Comparison of ENCODE assay signal across 8 mouse cellular contexts in the genomic region with DNA sequence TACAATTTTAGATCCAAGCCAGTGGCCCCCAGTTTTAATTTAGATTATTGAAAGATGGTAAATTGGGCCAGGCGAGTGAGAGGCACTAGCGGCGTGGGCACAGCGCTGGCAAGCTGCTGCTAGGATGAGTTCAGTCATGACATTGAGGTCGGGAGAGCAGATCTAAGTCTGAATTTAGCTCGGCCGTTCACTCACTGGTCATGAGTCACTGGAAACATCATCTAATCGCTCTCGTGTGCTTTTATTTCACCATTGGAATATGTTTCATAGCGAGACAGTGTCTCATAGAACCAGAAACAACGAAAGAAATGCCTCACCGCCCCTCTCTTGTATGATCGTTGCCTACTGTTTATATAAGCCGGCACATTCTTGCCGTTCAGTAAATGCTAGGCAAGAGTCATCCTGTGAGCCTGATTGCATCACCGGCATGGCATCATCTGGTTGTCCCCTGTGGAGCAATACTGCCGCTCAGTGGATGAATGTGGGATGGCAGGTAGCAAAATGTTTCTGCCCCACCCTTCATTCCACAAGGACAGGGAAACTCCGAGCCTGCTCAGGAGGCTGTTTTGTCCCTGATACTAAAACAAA.
DNase-seq lines count a peak whose midpoint lies in the region; ATAC-seq and TF ChIP-seq lines count a peak whose summit lies in the region.

No protein-coding gene starts in this region.

- TF ChIP-seq CTCF in heart, adult 2 months (IDR thresholded peaks at IDR 0.05): peak; percentile 100
- peak; percentile 100; the same call in 1 of the 2 replicates for TF ChIP-seq CTCF in kidney, adult 2 months (conservative IDR thresholded peaks at IDR 0.05; ENCODE audit: insufficient read depth, insufficient read length, low read depth, low read length)

- WGBS in embryonic facial prominence, embryonic 14.5 days: 6% methylated on average over 18 of the region's 18 CpGs
- WGBS in heart, adult 2 months: 10% methylated on average over 18 of the region's 18 CpGs
- 21% methylated on average over 18 of the region's 18 CpGs for WGBS in kidney, adult 2 months
- WGBS in limb, embryonic 11.5 days: 10% methylated on average over 18 of the region's 18 CpGs
- WGBS in midbrain, embryonic 14.5 days: 11% methylated on average over 18 of the region's 18 CpGs

- H3K79me2 ChIP-seq in heart, adult 2 months (replicated peaks; ENCODE audit: control insufficient read depth, insufficient read depth, low read length): no peaks in the 10 kb centered on the region

- peak; percentile 100 for TF ChIP-seq EP300 in heart, adult 2 months (IDR thresholded peaks at IDR 0.05; ENCODE audit: insufficient read depth, low read depth, low read length)

- H3K27ac ChIP-seq in embryonic facial prominence, embryonic 14.5 days (replicated peaks; ENCODE audit: low read depth, low read length): peak overlapping the region; percentile 36; the same call in 1 of the 2 replicates
- H3K27ac ChIP-seq in heart, adult 2 months: peak overlapping the region; percentile 22; the same call in 1 of the 2 replicates
- no peak overlapping the region for H3K27ac ChIP-seq in kidney, adult 2 months (ENCODE audit: insufficient read depth, low read depth, low read length)
- H3K27ac ChIP-seq in limb, embryonic 11.5 days (replicated peaks; ENCODE audit: low read depth, low read length): no peak overlapping the region
- H3K27ac ChIP-seq in midbrain, embryonic 14.5 days (replicated peaks; ENCODE audit: low read depth, low read length): 0 out of 2 replicates have a peak overlapping the region, but pooled peaks have one; percentile 28

- ATAC-seq in embryonic facial prominence, embryonic 14.5 days (ENCODE audit: low read depth): peak; percentile 85
- ATAC-seq in limb, embryonic 11.5 days (ENCODE audit: insufficient number of reproducible peaks, low FRiP score, low TSS enrichment, low read depth): peak; percentile 75; the same call in 1 of the 2 replicates
- peak; percentile 79 for ATAC-seq in midbrain, embryonic 14.5 days (ENCODE audit: low FRiP score, low TSS enrichment)

- peaks cover 6% of the 10 kb centered on the region; the same call in 1 of the 2 replicates for H3K4me1 ChIP-seq in embryonic facial prominence, embryonic 14.5 days (ENCODE audit: control insufficient read depth, insufficient read depth, low read length)
- peaks cover 2% of the 10 kb centered on the region for H3K4me1 ChIP-seq in heart, adult 2 months (ENCODE audit: control insufficient read depth, insufficient read depth, low read length)
- peaks cover 6% of the 10 kb centered on the region for H3K4me1 ChIP-seq in kidney, adult 2 months (ENCODE audit: control insufficient read depth, insufficient read depth, low read length)
- 0 out of 2 replicates have a peak, but pooled peaks cover 2% of the 10 kb centered on the region for H3K4me1 ChIP-seq in limb, embryonic 11.5 days (ENCODE audit: control insufficient read depth, insufficient read depth, low read length)
- 0 out of 2 replicates have a peak, but pooled peaks cover 9% of the 10 kb centered on the region for H3K4me1 ChIP-seq in midbrain, embryonic 14.5 days (ENCODE audit: control insufficient read depth, insufficient read depth, low read length)

- peak overlapping the region; percentile 51 for H3K4me2 ChIP-seq in embryonic facial prominence, embryonic 14.5 days (ENCODE audit: low read depth, low read length)
- peak overlapping the region; percentile 39 for H3K4me2 ChIP-seq in limb, embryonic 11.5 days (ENCODE audit: low read depth, severe bottlenecking)
- H3K4me2 ChIP-seq in midbrain, embryonic 14.5 days (ENCODE audit: low read length): peak overlapping the region; percentile 48

- peak overlapping the region; percentile 25 for H3K4me3 ChIP-seq in embryonic facial prominence, embryonic 14.5 days (ENCODE audit: low read depth, low read length)
- H3K4me3 ChIP-seq in heart, adult 2 months: no peak overlapping the region
- H3K4me3 ChIP-seq in kidney, adult 2 months (ENCODE audit: insufficient read depth, low read depth, low read length): no peak overlapping the region
- peak overlapping the region; percentile 11; the same call in 1 of the 2 replicates for H3K4me3 ChIP-seq in limb, embryonic 11.5 days (ENCODE audit: low read depth, low read length)
- peak overlapping the region; percentile 16; the same call in 1 of the 2 replicates for H3K4me3 ChIP-seq in midbrain, embryonic 14.5 days (replicated peaks; ENCODE audit: low read depth, low read length)

- H3K36me3 ChIP-seq in embryonic facial prominence, embryonic 14.5 days (ENCODE audit: control insufficient read depth, insufficient read depth, low read length): no peaks in the 10 kb centered on the region
- H3K36me3 ChIP-seq in heart, adult 2 months (ENCODE audit: control insufficient read depth, insufficient read depth, low read length): no peaks in the 10 kb centered on the region
- H3K36me3 ChIP-seq in kidney, adult 2 months (ENCODE audit: control insufficient read depth, insufficient read depth, low read length): no peaks in the 10 kb centered on the region
- no peaks in the 10 kb centered on the region for H3K36me3 ChIP-seq in limb, embryonic 11.5 days (ENCODE audit: control insufficient read depth, insufficient read depth, low read length)
- H3K36me3 ChIP-seq in midbrain, embryonic 14.5 days (ENCODE audit: control insufficient read depth, insufficient read depth, low read length): no peaks in the 10 kb centered on the region

- H3K27me3 ChIP-seq in embryonic facial prominence, embryonic 14.5 days (replicated peaks; ENCODE audit: control insufficient read depth, insufficient read depth, low read length): no peaks in the 10 kb centered on the region
- H3K27me3 ChIP-seq in heart, adult 2 months (ENCODE audit: control insufficient read depth, insufficient read depth, low read length): no peaks in the 10 kb centered on the region
- no peaks in the 10 kb centered on the region for H3K27me3 ChIP-seq in kidney, adult 2 months (replicated peaks; ENCODE audit: control insufficient read depth, insufficient read depth, low read length)
- H3K27me3 ChIP-seq in limb, embryonic 11.5 days (ENCODE audit: control insufficient read depth, insufficient read depth, low read length): no peaks in the 10 kb centered on the region
- no peaks in the 10 kb centered on the region for H3K27me3 ChIP-seq in midbrain, embryonic 14.5 days (ENCODE audit: control insufficient read depth, insufficient read depth, low read length)

- peak overlapping the region; percentile 43; the same call in 1 of the 2 replicates for H3K9ac ChIP-seq in embryonic facial prominence, embryonic 14.5 days (ENCODE audit: low read depth, low read length)
- H3K9ac ChIP-seq in heart, adult 2 months (ENCODE audit: low read depth, low read length): 0 out of 2 replicates have a peak overlapping the region, but pooled peaks have one; percentile 15
- H3K9ac ChIP-seq in limb, embryonic 11.5 days (ENCODE audit: low read length): no peak overlapping the region
- peak overlapping the region; percentile 45; the same call in 1 of the 2 replicates for H3K9ac ChIP-seq in midbrain, embryonic 14.5 days (replicated peaks; ENCODE audit: low read length)

- intact Hi-C loops in heart, adult 2 months (cut with DNase I): loop anchor here (1.0 to 5.0 kb wide), 4 partner anchors 41 to 534 kb away; a partner anchor contains a TSS

- no peaks in the 10 kb centered on the region for H3K9me3 ChIP-seq in embryonic facial prominence, embryonic 14.5 days (ENCODE audit: control insufficient read depth, low read length)
- no peaks in the 10 kb centered on the region for H3K9me3 ChIP-seq in limb, embryonic 11.5 days (ENCODE audit: control insufficient read depth, low read length)
- H3K9me3 ChIP-seq in midbrain, embryonic 14.5 days (ENCODE audit: control insufficient read depth, low read length): no peaks in the 10 kb centered on the region

- peak; percentile 33; the same call in 1 of the 2 replicates for TF ChIP-seq POLR2A in heart, adult 2 months (IDR thresholded peaks at IDR 0.05; ENCODE audit: insufficient read depth, low read depth, low read length)
- no peak for TF ChIP-seq POLR2A in kidney, adult 2 months (IDR thresholded peaks at IDR 0.05; ENCODE audit: low read depth, low read length)

- peak; percentile 84 for DNase-seq in 416B (ENCODE audit: low read depth)
- DNase-seq in adrenal gland, postnatal 4 days (ENCODE audit: low spot score in 2 of 2): peak; percentile 78 to 84
- peak; percentile 94 for DNase-seq in embryonic facial prominence, embryonic 14.5 days (ENCODE audit: low spot score)
- DNase-seq in heart, adult 2 months: peak; percentile 89 to 97
- DNase-seq in kidney, adult 2 months: peak; percentile 93
- DNase-seq in limb, embryonic 11.5 days (ENCODE audit: low spot score): peak; percentile 97
- peak; percentile 94 for DNase-seq in midbrain, embryonic 14.5 days
- DNase-seq in spleen, adult 12 weeks (ENCODE audit: low spot score): peak; percentile 70

Comparison
In these comparisons a context has a peak if more than half of its experiments do, and no peak if none do; other contexts are left out.
1. H3K27ac ChIP-seq: peak in embryonic facial prominence, embryonic 14.5 days (single experiment), heart, adult 2 months (single experiment) and midbrain, embryonic 14.5 days (single experiment); none in kidney, adult 2 months (single experiment) and limb, embryonic 11.5 days (single experiment).
2. H3K4me3 ChIP-seq: peak in embryonic facial prominence, embryonic 14.5 days (single experiment), limb, embryonic 11.5 days (single experiment) and midbrain, embryonic 14.5 days (single experiment); none in heart, adult 2 months (single experiment) and kidney, adult 2 months (single experiment).
3. Peak in every context shown above with its lines, with median percentiles within 50 percentile points of each other: DNase-seq, ATAC-seq and H3K4me2 ChIP-seq.